Mouse (Mus musculus): ENCODE results near the gene Olfr466.

Gene Olfr466

DNA sequence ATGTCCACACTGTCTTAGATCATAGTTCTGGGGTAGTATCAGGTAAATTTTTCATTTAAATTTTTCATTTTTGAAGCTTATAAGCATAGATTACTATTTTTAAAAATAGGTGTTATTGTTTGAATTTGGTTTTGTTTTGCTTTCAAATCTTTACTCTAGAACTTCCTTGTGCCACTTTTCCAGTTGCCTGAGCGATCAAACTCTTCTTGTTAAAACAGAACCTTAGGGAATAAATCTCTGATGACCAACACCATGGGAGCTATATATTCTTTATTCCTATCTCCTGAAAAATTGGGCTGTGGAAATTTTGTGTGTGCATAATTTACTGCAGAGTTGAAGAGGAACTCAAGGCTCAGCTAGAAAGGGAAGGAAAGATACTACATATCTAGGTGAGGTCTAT, at the start of gene Olfr466:
Olfr466 (plus strand) TSS at position 301 of the 400 bp plus-strand sequence.
- no peak for DNase-seq

DNA sequence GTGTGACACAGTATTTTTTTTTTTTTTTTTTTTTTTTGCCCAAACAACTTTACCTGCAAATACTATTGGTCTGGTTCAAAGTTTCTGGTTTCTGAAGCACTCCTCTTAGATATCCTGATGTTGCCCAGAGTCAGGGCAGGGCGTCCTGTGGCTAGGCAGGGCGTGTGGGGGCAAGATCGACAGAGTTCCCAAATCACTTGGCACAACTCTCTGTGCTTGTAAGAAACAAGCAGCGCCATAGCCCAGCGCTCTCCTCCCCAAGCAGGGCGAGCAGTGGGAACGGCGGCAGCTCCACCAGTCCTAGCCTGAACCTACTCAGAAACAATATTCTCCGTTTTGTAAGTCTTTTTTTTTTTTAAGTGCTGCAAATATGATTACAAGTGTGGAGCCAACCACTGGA, 49.4 kb upstream of the Olfr466 start:
- no peak for DNase-seq

DNA sequence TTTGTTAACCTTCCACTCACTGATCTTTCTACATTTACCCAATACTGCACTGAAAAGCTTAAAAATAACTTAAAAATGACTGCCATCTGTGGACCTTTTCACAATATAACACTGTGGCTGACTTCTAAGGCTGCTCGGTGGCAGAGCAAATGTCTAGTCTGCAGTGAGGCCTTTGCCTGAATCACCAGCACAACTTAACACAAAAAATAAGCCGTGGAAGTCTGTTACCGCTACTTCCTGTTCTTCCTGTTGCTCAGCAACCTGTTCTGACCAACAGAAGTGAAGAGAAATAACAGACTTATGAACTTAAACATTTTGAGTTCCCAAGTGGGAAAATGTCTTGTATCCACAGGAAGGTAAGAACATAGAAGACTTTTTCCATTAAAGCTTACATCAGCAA, 48.8 kb upstream of the Olfr466 start:
- DNase-seq, result peak; percentile 17

DNA sequence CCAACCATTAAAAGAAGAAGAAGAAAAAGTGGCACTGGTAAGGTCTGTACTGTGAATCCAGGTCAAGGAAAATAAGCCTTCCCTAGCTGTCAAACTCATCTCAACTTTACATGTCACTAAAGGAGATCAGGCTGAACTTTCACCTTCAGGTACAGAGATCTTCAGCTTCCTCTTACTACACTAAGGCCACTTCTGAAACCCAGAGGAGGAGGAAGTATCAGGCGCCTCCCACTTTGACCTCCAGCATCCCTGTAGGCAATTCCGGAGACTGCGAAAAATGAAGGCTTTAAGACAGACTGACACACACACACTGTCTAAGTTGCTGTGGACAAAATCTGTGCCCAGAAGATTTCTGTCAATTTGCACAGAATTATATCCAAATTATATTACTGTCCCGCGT, 38.1 kb upstream of the Olfr466 start:
- DNase-seq, result peak; percentile 74

DNA sequence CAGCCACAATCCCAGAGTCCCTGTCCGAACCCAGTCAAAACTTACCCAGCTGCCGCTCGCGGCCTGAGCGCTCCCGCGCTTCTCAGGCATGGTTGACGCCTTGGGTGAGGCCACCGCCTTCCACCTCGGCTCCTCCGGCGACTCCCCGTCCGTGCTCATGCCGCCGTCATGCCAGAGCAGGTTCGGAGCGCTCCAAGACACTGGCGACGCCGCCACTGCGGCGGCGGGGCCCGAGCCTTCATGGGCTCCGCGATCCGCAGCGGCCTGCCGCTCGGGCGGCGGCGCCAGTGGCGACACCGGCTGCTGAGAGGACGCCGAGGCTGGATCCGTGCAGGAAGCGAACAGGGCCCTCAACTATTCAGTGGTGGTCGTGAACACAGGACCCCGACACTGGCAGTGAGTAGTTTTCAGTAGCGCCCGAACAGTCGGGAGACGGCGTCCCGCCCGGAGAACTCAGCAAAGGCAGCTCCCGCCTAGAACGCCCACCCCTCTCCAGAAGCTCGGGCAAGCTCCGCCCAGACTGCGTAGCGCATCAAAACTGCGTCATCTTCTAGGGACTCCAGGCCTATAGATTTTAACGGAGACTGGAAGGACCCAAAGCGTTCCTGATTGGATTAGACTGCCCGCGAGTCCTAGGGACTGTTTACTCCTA, 37.5 kb upstream of the Olfr466 start, which contains the start of gene Mfsd14b:
Mfsd14b (minus strand) TSS at position 517 of the 652 bp plus-strand sequence.
- DNase-seq, result peak; percentile 94

DNA sequence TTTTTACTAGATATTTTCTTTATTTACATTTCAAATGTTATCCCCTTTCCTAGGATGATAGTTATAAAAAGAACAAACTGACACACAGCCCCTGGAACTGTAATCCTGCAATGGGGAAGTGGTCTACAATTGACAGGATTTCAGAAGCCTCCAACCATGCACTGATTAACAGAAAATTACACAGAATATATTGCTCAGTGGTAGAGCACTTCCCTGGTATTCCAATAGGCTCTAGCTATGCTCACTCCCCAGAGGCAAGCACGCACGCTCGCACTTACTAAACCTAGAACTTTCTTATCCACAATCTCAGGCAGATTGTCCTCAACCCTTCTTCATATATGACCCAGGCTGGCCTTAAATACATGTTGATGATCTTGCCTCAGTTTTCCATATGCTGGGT, 36.8 kb upstream of the Olfr466 start:
- no peak for DNase-seq

DNA sequence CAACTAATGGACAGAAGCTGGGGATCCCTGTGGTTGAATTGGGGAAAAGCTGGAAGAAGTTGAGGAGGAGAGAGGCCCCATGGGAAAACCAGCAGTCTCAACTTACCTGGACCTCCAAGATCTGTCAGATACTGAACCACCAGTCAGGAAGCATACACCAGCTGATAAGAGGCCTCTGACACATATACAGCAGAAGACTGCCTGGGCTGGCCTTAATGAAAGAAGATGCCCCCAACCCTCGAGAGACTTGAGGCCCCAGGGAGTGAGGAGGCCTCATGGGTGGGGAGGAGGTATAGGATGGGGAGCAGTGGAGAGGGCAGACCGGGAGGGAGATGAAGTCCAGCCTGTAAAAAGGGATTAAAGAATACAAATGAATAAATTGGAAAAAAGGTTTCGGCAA, 29.1 kb upstream of the Olfr466 start:
- no peak for DNase-seq

DNA sequence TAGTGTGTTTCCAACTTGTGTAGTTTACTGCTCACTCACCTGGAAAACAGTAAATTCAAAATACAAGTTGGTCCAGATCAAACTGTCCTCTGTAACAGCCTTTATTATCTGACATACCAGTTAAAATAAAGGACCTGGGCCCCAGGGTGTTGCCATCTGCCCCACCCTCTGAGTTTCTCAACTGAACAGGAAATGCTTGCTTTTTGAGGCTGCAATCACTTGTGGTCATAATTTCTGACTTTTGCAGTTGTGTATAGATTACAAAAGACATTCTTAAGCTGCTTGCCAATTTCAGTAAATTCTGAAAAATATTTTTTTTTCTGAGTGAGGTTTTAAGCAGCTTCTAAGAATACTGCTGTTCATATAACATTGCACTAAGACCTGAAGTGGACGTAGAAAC, 27.9 kb upstream of the Olfr466 start:
- peak; percentile 38 for DNase-seq

DNA sequence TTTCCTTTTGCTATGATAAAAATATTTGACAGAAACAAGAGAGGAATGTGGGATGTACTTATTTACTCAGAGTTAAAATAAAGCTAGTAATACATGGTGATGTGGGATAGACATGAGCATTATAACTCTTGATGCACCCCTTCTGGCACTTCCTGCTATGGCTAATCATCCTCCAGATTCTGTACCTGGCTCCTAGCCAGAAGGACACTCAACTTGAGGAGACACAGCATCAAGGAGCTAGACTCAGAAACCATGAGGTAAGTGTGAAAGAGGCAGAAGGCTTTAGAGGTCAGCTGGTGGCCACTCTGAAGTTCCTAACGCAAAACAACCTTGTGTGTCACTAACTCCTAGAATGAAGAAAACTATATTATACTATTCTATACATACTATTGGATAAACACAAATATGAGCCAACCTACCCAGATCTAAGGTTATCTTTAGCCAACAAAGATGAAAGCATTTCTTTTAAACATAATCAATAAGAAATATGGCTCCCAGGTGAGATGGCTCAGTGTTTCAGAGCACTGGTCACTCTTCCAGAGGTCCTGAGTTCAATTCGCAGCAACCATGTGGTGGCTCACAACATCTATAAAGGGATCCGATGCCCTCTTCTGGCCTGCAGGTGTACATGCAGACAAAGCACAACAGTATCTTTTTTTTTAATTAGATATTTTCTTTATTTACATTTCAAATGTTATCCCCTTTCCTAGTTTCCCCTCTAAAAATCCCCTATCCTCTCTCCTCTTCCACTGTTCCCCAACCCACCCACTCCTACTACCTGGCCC, 22.8 kb upstream of the Olfr466 start:
- DNase-seq, result no peak

DNA sequence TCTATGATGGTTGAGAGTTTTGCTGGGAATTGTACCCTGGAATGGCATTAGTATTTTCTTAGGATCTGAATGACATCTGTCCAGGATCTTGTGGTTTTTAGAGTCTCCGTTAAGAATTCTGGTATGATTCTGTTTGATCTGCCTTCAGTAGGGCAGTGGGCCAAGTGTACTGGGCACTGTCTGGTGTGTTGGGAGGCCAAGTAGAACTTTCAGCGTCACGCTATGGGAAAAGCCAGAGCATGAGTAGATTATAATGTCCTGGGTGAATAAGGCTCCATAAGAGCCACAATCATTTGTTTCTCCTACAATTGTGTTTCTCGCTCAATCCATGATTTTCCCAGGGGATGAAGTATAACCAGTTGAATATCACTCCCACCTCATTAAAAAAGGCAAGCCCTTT, 12.3 kb upstream of the Olfr466 start, which contains the start of gene Olfr465-ps1:
Olfr465-ps1 (plus strand) TSS at position 301 of the 400 bp plus-strand sequence.
- DNase-seq, result no peak

DNA sequence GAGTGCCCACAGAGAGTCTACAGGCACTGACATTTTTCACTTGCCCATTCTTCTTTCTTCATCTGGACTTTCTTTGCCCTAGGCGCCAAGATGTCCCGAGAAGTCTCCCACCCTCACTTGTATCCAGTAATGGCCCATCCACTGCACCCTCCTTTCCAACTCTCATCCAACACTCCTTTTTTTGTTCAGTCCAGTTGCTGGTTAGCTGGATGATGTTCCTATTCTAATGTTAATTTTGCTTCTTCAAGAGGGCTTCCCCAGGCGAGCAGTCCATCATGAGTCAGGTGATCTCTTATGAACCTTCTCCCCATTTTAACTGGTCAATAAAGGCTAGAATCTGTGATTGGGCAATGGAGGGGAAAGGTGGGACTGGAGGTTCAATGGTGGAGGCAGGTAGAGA, 24.1 kb downstream of the Olfr466 start:
- DNase-seq, result no peak

DNA sequence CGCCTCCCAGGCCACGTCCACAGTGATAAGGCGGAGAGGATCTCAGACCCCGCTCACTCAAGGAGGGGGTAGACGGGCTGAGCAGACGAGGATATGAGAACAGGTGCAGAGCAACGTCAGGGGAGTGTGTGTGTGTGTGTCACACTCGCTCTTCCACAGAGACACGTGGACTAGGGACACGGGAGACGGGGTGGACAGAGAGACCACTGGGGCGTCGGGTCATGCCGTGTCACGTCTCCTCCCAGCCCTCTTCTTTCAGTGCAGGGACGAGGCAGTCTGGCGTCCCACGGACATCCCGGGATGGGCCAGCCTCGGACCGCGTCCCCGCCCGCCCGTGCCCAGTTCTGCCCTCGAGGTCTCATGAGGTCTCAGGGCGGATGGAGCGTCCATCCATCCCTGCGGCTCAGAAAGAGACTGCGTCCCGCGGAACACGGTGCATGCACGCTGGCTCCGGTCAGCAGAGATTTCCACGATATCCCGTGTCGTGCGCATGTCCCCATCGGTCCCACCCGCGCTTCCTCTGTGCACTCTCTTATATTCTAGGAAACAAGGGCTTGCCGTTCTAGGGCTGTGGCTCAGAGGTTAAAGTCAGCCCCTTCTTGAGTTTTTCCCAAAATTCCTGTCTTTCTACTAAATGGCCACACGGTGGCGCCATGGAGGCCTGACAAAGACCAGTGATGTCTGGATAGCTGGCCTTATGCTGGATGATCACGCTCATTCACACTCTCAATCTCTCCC, 25.9 kb downstream of the Olfr466 start:
- peak; percentile 27 for DNase-seq

DNA sequence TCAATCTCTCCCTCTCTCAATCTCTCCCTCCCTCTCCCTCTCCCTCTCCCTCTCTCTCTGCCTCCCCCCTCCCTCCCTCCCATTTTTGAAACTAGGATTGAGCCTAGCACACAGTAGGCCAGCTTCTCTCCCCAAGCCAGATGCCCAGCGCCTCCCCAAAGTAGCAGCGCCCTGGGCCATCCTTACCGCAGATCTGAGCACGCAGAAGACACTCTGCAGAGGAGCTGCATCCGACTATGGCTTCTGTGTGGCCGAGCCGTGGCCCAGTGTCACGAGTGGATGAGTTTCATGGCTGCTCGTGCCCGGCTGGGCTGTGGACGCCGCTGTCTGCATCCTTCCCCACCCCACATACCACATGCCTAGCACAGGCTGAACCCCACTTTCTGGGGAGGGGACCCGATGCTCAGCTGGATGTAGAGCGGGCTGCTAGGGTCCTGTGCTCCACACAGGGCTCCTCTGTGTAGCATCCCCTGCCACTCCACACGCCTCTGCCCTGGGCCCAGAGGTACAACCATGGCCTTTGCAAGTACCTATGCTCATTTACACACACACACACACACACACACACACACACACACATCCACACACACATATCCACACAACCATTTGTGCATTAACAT, 26.5 kb downstream of the Olfr466 start:
- no peak for DNase-seq

DNA sequence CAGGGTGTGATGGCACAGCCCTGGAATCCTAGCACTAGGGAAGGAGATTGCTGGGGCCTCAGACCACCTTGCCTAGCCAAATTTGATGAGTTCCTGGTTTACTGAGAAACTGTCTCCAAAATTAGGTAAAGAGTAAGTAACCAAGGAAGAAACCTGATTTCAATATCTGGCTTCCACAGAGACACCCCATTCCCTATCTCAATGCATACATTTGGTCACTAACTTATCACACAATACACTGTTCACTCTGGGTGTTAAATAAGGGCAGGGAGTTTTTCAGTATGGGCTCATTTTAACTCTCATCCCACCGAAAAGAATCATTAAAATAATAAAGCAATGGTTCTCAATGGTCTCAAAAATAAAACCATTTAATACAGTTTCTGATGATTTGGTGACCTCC, 50.6 kb downstream of the Olfr466 start:
- no peak for DNase-seq

Measured in lung, postnatal 36 days (tissue).